Mouse (Mus musculus) cerebellum, postnatal 10 days (tissue): ENCODE measurements at regions not wholly inside any gene's neighbourhood (a gene's known extent, or its start where the extent isn't known, plus 50 kb on each side); places are given as distances from the start of the nearest gene placed in this dataset.

ENCODE experiments used
- DNase-seq, 2 experiments: peaks; one replicate each; pipeline ENCODE4 v3.0.0; 2021; ENCODE audit warnings: mixed read lengths in 2 of 2

DNA sequence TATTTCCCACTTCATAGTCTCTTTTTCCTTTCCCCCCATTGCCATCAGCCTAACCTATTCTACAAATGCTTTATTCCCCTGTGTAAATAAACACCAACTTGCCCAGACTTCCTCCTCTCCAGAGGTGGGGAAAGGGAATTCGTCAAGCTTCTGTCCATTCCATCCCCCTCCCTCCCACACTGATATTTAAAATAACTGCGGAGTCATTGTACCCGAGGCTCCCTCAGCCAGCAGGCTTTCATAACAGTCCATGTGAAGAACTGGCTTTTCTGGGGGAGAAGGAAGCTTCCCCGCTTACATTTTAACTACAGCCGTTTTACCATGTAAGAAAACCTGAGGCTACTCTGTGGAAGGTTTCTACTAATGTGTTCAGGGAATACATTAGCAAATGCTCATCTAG, 193.1 kb upstream of the Cnksr2 start:
- DNase-seq: no peak

GRCm38 (mm10) chrX:158209167-158209566, 166.1 kb upstream of the Cnksr2 start:
- DNase-seq: no peak

DNA sequence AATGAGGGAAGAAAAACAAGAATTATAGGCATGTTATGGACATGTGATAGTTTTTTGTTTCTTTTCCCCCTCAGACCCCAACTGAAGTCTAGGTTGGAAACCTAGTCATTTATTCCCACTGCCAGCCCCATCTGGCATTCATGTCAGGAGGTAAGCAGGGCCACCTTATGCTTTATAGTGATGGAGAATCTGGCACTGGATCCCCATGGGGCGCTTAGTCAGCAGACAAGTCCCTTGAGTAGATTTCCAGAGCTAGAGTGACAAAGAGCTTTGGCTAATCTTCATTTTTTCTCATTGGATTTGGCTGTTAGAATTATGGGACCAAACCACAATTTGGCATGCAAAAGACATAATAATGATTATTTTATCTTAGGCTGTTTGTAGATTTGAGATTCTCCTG, 152.4 kb upstream of the Cnksr2 start:
- DNase-seq: peak; percentile 24 to 36

DNA sequence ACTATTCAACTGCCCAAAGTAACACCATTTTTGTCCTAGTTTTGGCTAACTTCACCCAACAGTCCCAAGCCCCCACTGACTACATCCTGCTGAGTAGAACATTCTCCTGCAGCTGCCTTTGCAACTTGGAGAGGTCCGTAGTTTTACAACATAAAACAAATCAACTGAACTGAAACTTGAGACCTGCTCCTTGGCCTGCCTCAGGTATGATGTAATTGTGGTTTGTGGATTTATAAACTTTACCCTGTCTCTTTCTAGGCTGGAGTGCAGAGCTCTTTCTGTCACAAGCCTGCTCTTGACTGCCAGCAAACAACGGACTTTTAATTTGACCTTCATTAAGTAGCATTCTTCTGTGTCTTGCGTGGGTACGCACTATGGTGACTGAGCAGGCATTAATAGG, 138.4 kb upstream of the Cnksr2 start:
- DNase-seq: no peak

- DNase-seq: no peak
Observed at GRCm38 (mm10) chrX:158180356-158180755, 137.3 kb upstream of the Cnksr2 start.

DNA sequence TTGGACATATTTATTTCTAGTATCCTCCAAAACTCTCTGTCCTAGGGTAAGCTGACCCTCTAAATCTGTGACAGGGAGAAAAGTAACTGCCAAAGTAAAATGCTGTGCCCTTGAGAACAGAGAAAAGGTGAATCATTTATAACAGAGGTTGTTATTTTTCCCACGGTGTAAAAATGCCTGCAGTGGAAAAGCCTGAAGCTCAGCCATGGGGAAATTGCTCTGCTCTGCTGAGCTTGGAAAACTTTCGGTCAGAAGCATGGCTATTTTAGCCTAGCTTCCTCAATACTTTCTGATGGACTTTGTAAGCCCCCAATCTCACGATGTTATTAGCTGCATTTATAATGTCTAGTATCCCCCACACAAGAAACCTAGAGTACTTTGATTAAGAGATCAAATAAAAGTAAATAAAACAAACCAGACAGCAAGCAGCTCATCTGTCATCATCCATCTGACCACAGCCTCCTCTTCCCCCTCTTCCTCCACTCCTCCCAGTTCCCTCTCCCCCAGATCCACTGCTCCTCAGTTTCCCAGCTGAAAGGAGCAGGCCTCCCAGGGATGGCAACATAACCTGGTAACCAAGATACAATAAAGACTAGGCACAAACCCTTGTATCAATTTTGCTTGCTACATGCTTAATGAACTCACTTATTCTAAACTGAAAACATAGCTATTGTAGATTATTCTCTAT, 92.9 kb upstream of the Cnksr2 start:
- DNase-seq: no peak

DNA sequence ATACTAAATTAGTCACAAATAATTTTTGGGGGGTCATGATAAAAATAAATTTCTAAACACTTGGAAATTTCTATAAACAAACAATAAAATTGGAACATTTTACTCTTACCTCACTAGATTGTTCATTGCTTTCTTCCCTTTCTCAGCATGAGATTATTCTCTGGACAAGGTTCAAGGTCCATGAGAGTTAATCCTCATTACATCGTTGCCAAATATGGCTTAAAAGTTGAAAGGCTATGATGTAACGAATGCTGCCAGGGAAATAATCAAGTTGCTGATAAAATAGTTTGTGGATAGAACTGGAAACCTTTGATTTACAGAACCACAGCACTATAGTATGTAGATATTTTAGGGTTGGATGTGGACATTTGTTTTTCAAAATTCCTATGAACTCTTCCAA, 90.4 kb upstream of the Cnksr2 start:
- peak in 1 of 2 experiments; percentile 3 for DNase-seq
